Mouse (Mus musculus) MEL (cell line): Measurements from ENCODE around the gene Sept3. TPM values are rescaled to one million over a fixed set of nuclear protein-coding genes. Genes with fewer than 3 reads are reported as not detected.

Source experiments
- DNase-seq: peaks from one replicate; pipeline ENCODE4 v3.0.0; 2011; ENCODE audit warnings: low read depth, low spot score
- H3K27ac ChIP-seq: 2 replicates; pipeline ENCODE4 v1.5.1; 2012; ENCODE audit warnings: low read depth, mild to moderate bottlenecking, control low read depth, low read length, moderate library complexity; ENCODE audit not compliant: control insufficient read depth
- H3K27me3 ChIP-seq, 2 experiments: fragments of 150-350 bp in 1 of 2; sonication (generic) in 1 of 2; 2 replicates each; pipeline ENCODE4 v1.6.1; 2012; ENCODE audit warnings: low read length in 2 of 2, mild to moderate bottlenecking in 2 of 2, improper control_type of control experiment in 1 of 2, moderate library complexity in 1 of 2; ENCODE audit not compliant: insufficient read depth in 2 of 2, control insufficient read depth in 1 of 2
- H3K36me3 ChIP-seq, 2 experiments: 2 replicates each; pipeline ENCODE4 v1.6.1; 2012 to 2014; ENCODE audit warnings: low read length in 2 of 2, improper control_type of control experiment in 1 of 2, inconsistent platforms in 1 of 2, mild to moderate bottlenecking in 1 of 2; ENCODE audit not compliant: insufficient read depth in 2 of 2, control insufficient read depth in 1 of 2
- H3K4me1 ChIP-seq, 2 experiments: fragments of 150-350 bp in 1 of 2; sonication (generic) in 1 of 2; 2 replicates each; pipeline ENCODE4 v1.6.1; 2012; ENCODE audit warnings: low read length in 2 of 2, improper control_type of control experiment in 1 of 2, mild to moderate bottlenecking in 1 of 2; ENCODE audit not compliant: insufficient read depth in 2 of 2, control insufficient read depth in 1 of 2
- H3K4me3 ChIP-seq, 2 experiments: fragments of 150-350 bp in 1 of 2; sonication (generic) in 1 of 2; 2 replicates each; pipeline ENCODE4 v1.5.1; 2012; ENCODE audit warnings: low read depth in 2 of 2, low read length in 2 of 2, mild to moderate bottlenecking in 2 of 2, moderate library complexity in 2 of 2, control low read depth in 1 of 2, improper control_type of control experiment in 1 of 2; ENCODE audit not compliant: control insufficient read depth in 1 of 2, insufficient read depth in 1 of 2
- H3K79me2 ChIP-seq: 2 replicates; pipeline ENCODE4 v1.6.1; 2012; ENCODE audit warnings: mild to moderate bottlenecking, low read length, moderate library complexity; ENCODE audit not compliant: control insufficient read depth, poor library complexity, insufficient read depth
- H3K9ac ChIP-seq: 2 replicates; pipeline ENCODE4 v1.6.1; 2012; ENCODE audit warnings: low read depth, mild to moderate bottlenecking, control low read depth, low read length, moderate library complexity; ENCODE audit not compliant: control insufficient read depth, poor library complexity, severe bottlenecking
- H3K9me3 ChIP-seq: fragments of 150-350 bp; sonication (generic); replicated peaks from 2 replicates; pipeline ENCODE4 v1.6.1; 2012; ENCODE audit warnings: mild to moderate bottlenecking, low read length, improper control_type of control experiment, moderate library complexity; ENCODE audit not compliant: insufficient read depth
- CHD1 ChIP-seq: IDR thresholded peaks from 2 replicates; pipeline ENCODE4 v1.6.1; 2012; ENCODE audit warnings: low read depth, mild to moderate bottlenecking, inconsistent platforms, low read length, improper control_type of control experiment
- CTCF ChIP-seq, 3 experiments: IDR thresholded peaks in 2 of 3; conservative IDR thresholded peaks in 1 of 3; 2 replicates each; pipeline ENCODE4 v1.5.1; 2011 to 2012; ENCODE audit warnings: low read length in 3 of 3, low read depth in 2 of 3, mild to moderate bottlenecking in 2 of 3, improper control_type of control experiment in 1 of 3, inconsistent platforms in 1 of 3, mixed read lengths in 1 of 3, moderate library complexity in 1 of 3; ENCODE audit not compliant: control insufficient read depth in 1 of 3, insufficient read depth in 1 of 3, poor library complexity in 1 of 3, severe bottlenecking in 1 of 3
- EP300 ChIP-seq, 2 experiments: IDR thresholded peaks; 2 replicates each; pipeline ENCODE4 v1.6.1; 2011; ENCODE audit warnings: improper control_type of control experiment in 2 of 2, low read length in 2 of 2, low read depth in 1 of 2, mild to moderate bottlenecking in 1 of 2
- GATA1 ChIP-seq: IDR thresholded peaks from 2 replicates; pipeline ENCODE4 v1.6.1; 2011; ENCODE audit warnings: low read depth, low read length, improper control_type of control experiment
- JUND ChIP-seq: IDR thresholded peaks from 2 replicates; pipeline ENCODE4 v1.6.1; 2011; ENCODE audit warnings: low read depth, mild to moderate bottlenecking, improper control_type of control experiment, low read length
- MYB ChIP-seq: IDR thresholded peaks from 2 replicates; pipeline ENCODE4 v1.6.1; 2011; ENCODE audit warnings: mild to moderate bottlenecking, low read depth, low read length, improper control_type of control experiment
- MYC ChIP-seq: IDR thresholded peaks from 2 replicates; pipeline ENCODE4 v1.6.1; 2011; ENCODE audit warnings: low read depth, mild to moderate bottlenecking, low read length, improper control_type of control experiment, moderate library complexity
- POLR2A ChIP-seq, 2 experiments: IDR thresholded peaks; 2 replicates each; pipeline ENCODE4 v1.6.1; 2011 to 2012; ENCODE audit warnings: low read length in 2 of 2, mild to moderate bottlenecking in 2 of 2, control low read depth in 1 of 2, improper control_type of control experiment in 1 of 2, low read depth in 1 of 2, moderate library complexity in 1 of 2; ENCODE audit not compliant: control insufficient read depth in 1 of 2, insufficient read depth in 1 of 2, poor library complexity in 1 of 2
- POLR2AphosphoS2 ChIP-seq: IDR thresholded peaks from 2 replicates; pipeline ENCODE4 v1.6.1; 2011; ENCODE audit warnings: low read length, improper control_type of control experiment
- RAD21 ChIP-seq: IDR thresholded peaks from 2 replicates; pipeline ENCODE4 v1.6.1; 2011; ENCODE audit warnings: mild to moderate bottlenecking, low read depth, low read length, improper control_type of control experiment
- SMC3 ChIP-seq: IDR thresholded peaks from 2 replicates; pipeline ENCODE4 v1.6.1; 2011; ENCODE audit warnings: low read depth, low read length, improper control_type of control experiment
- TAL1 ChIP-seq: IDR thresholded peaks from 2 replicates; pipeline ENCODE4 v1.6.1; 2012; ENCODE audit warnings: mild to moderate bottlenecking, inconsistent platforms, low read length, moderate library complexity, mixed read lengths
- TCF12 ChIP-seq: IDR thresholded peaks from 2 replicates; pipeline ENCODE4 v1.6.1; 2014; ENCODE audit warnings: low read depth, mild to moderate bottlenecking, inconsistent platforms, low read length, improper control_type of control experiment, moderate library complexity
- ZC3H11A ChIP-seq: IDR thresholded peaks from 2 replicates; pipeline ENCODE4 v1.6.1; 2012; ENCODE audit warnings: low read depth, mild to moderate bottlenecking, inconsistent platforms, low read length, improper control_type of control experiment
- ZNF384 ChIP-seq: IDR thresholded peaks from 2 replicates; pipeline ENCODE4 v1.6.1; 2012; ENCODE audit warnings: low read depth, mild to moderate bottlenecking, inconsistent platforms, low read length, improper control_type of control experiment
- polyA plus RNA-seq, 2 experiments: library from polyadenylated mRNA; stranded (reverse) in 1 of 2; unstranded in 1 of 2; fragments of >175 nt in 1 of 2; fragments of >200 nt in 1 of 2; gene quantifications; 2 replicates each; pipeline versions ENCODE4 v1.2.1 to v1.2.4; 2012; ENCODE audit warnings: low replicate concordance in 2 of 2, low read depth in 1 of 2; ENCODE audit not compliant: insufficient read length in 2 of 2, insufficient read depth in 1 of 2, missing spikeins in 1 of 2
- total RNA-seq: library from RNA; depleted of rRNA; stranded (reverse); fragments of 300-350 nt; gene quantifications from 2 replicates; pipeline ENCODE4 v1.2.3, GENCODE M21; 2012

Gene Sept3
- total and polyA plus RNA-seq, 3 experiments: not detected

GRCm38 (mm10) chr15:82259510-82259909, 15.2 kb upstream of the Sept3 start:
- Histone ChIP-seq H3K9ac (no peak overlapping the region), H3K27me3 (peaks cover 0 to 4% of the 10 kb centered on the region in 2 experiments; a peak in 1 of 4 replicates)

GRCm38 (mm10) chr15:82266356-82266755, 8.3 kb upstream of the Sept3 start:
- no peaks in the 10 kb centered on the region for H3K36me3 ChIP-seq
- no peak overlapping the region for H3K9ac ChIP-seq
- H3K79me2 ChIP-seq: no peaks in the 10 kb centered on the region
- H3K27me3 ChIP-seq: no peaks in the 10 kb centered on the region
- no peak overlapping the region for H3K27ac ChIP-seq
- TF ChIP-seq JUND: no peak
- no peak for TF ChIP-seq MYB
- TF ChIP-seq CTCF (IDR thresholded peaks at IDR 0.05 in 2 of 3, conservative IDR thresholded peaks at IDR 0.05 in 1 of 3; ENCODE audit: control insufficient read depth in 1 of 3, insufficient read depth in 1 of 3, low read depth in 2 of 3, low read length in 3 of 3, poor library complexity in 1 of 3, severe bottlenecking in 1 of 3): peak; percentile 89 to 92 (median 92)
- TF ChIP-seq TAL1: no peak
- no peak for TF ChIP-seq POLR2AphosphoS2
- peak; percentile 94 for TF ChIP-seq RAD21
- TF ChIP-seq MYC: no peak
- no peak for TF ChIP-seq ZNF384
- TF ChIP-seq TCF12: no peak
- no peak for TF ChIP-seq POLR2A (IDR thresholded peaks at IDR 0.05; ENCODE audit: control insufficient read depth in 1 of 2, insufficient read depth in 1 of 2, low read depth in 1 of 2, low read length in 2 of 2, poor library complexity in 1 of 2)
- TF ChIP-seq SMC3: peak; percentile 85
- TF ChIP-seq EP300 (IDR thresholded peaks at IDR 0.05; ENCODE audit: low read depth in 1 of 2, low read length in 2 of 2): no peak
- TF ChIP-seq ZC3H11A: peak; percentile 81
- no peaks in the 10 kb centered on the region for H3K9me3 ChIP-seq
- no peaks in the 10 kb centered on the region for H3K4me1 ChIP-seq
- no peak overlapping the region for H3K4me3 ChIP-seq
- peak; percentile 60 for DNase-seq

More at GRCm38 (mm10) chr15:82259510-82259909, 15.2 kb upstream of the Sept3 start:
- no peaks in the 10 kb centered on the region for H3K36me3 ChIP-seq
- peak; percentile 41 for TF ChIP-seq RAD21
- TF ChIP-seq ZNF384: peak; percentile 50; the same call in 1 of the 2 replicates
- no peak for TF ChIP-seq GATA1
- peak; percentile 28; the same call in 1 of the 2 replicates for TF ChIP-seq ZC3H11A
- TF ChIP-seq CHD1: no peak
- peak; percentile 88 for TF ChIP-seq SMC3
- TF ChIP-seq CTCF (IDR thresholded peaks at IDR 0.05 in 2 of 3, conservative IDR thresholded peaks at IDR 0.05 in 1 of 3; ENCODE audit: control insufficient read depth in 1 of 3, insufficient read depth in 1 of 3, low read depth in 2 of 3, low read length in 3 of 3, poor library complexity in 1 of 3, severe bottlenecking in 1 of 3): peak in 2 of 3 experiments; percentile 96 to 100; a peak in 5 of 6 replicates
- peak; percentile 79 for DNase-seq
- no peaks in the 10 kb centered on the region for H3K9me3 ChIP-seq
- no peak overlapping the region for H3K4me3 ChIP-seq
- H3K27ac ChIP-seq: no peak overlapping the region
- H3K79me2 ChIP-seq: no peaks in the 10 kb centered on the region
- no peaks in the 10 kb centered on the region for H3K4me1 ChIP-seq
